Mouse (Mus musculus): ENCODE measurements around the gene Gabrb3. TPM values are rescaled to one million over a fixed set of nuclear protein-coding genes. Genes with fewer than 3 reads are reported as not detected.
A peak's percentile ranks its signal among the peaks of the same experiment; 100 is the strongest.

Gabrb3 gene
- polyA plus RNA-seq, 1 experiment from 2014 or later = 1.3 TPM

GRCm38 (mm10) chr7:57635026-57635425, 215.5 kb downstream of the Gabrb3 start:
- WGBS = 62% methylated on average over 4 of the region's 4 CpGs
- ATAC-seq (ENCODE audit: extremely low read depth, insufficient number of reproducible peaks, low FRiP score, low TSS enrichment) = no peak
- no peak overlapping the region for H3K27ac ChIP-seq (replicated peaks)

GRCm38 (mm10) chr7:57635687-57636086, 216.2 kb downstream of the Gabrb3 start:
- H3K27ac ChIP-seq (replicated peaks) = no peak overlapping the region
- no peak overlapping the region for H3K4me2 ChIP-seq
- 49% methylated on average over 4 of the region's 4 CpGs for WGBS
- no peak overlapping the region for H3K9ac ChIP-seq
- no peaks in the 10 kb centered on the region for H3K4me1 ChIP-seq
- no peaks in the 10 kb centered on the region for H3K9me3 ChIP-seq
- H3K4me3 ChIP-seq = no peak overlapping the region
- ATAC-seq (ENCODE audit: extremely low read depth, insufficient number of reproducible peaks, low FRiP score, low TSS enrichment) = no peak
- no peaks in the 10 kb centered on the region for H3K27me3 ChIP-seq (replicated peaks)
- no peaks in the 10 kb centered on the region for H3K36me3 ChIP-seq

More at GRCm38 (mm10) chr7:57635026-57635425, 215.5 kb downstream of the Gabrb3 start:
- no peaks in the 10 kb centered on the region for H3K36me3 ChIP-seq
- no peak overlapping the region for H3K4me2 ChIP-seq
- H3K9me3 ChIP-seq = no peaks in the 10 kb centered on the region
- no peak overlapping the region for H3K9ac ChIP-seq
- no peaks in the 10 kb centered on the region for H3K27me3 ChIP-seq (replicated peaks)
- no peaks in the 10 kb centered on the region for H3K4me1 ChIP-seq
- no peak overlapping the region for H3K4me3 ChIP-seq

- no peak overlapping the region for H3K4me2 ChIP-seq
- 50% methylated on average over 1 of the region's 1 CpGs for WGBS
- no peaks in the 10 kb centered on the region for H3K4me1 ChIP-seq
- no peak for ATAC-seq (ENCODE audit: extremely low read depth, insufficient number of reproducible peaks, low FRiP score, low TSS enrichment)
- no peak overlapping the region for H3K4me3 ChIP-seq
- H3K27ac ChIP-seq (replicated peaks) = no peak overlapping the region
- no peaks in the 10 kb centered on the region for H3K27me3 ChIP-seq (replicated peaks)
- no peaks in the 10 kb centered on the region for H3K9me3 ChIP-seq
- no peaks in the 10 kb centered on the region for H3K36me3 ChIP-seq
- no peak overlapping the region for H3K9ac ChIP-seq
These were observed 221.3 kb downstream of the Gabrb3 start for GRCm38 (mm10) chr7:57640796-57641195.

- H3K4me3 ChIP-seq = no peak overlapping the region
- WGBS = 76% methylated on average over 2 of the region's 2 CpGs
- H3K36me3 ChIP-seq = no peaks in the 10 kb centered on the region
- no peaks in the 10 kb centered on the region for H3K9me3 ChIP-seq
- H3K27ac ChIP-seq (replicated peaks) = no peak overlapping the region
- H3K27me3 ChIP-seq (replicated peaks) = no peaks in the 10 kb centered on the region
- no peak overlapping the region for H3K9ac ChIP-seq
- no peaks in the 10 kb centered on the region for H3K4me1 ChIP-seq
- no peak for ATAC-seq (ENCODE audit: extremely low read depth, insufficient number of reproducible peaks, low FRiP score, low TSS enrichment)
- no peak overlapping the region for H3K4me2 ChIP-seq
These were observed 227.9 kb downstream of the Gabrb3 start for GRCm38 (mm10) chr7:57647345-57647744.

GRCm38 (mm10) chr7:57648136-57648755, 228.8 kb downstream of the Gabrb3 start:
- ATAC-seq (ENCODE audit: extremely low read depth, insufficient number of reproducible peaks, low FRiP score, low TSS enrichment) = no peak
- Histone ChIP-seq H3K36me3 (no peaks in the 10 kb centered on the region), H3K4me2 (no peak overlapping the region), H3K4me3 (no peak overlapping the region), H3K27me3 (replicated peaks) (no peaks in the 10 kb centered on the region), H3K4me1 (no peaks in the 10 kb centered on the region), H3K9me3 (no peaks in the 10 kb centered on the region), H3K9ac (no peak overlapping the region), H3K27ac (replicated peaks) (no peak overlapping the region)
- WGBS = 82% methylated on average over 4 of the region's 4 CpGs

- WGBS = 71% methylated on average over 6 of the region's 6 CpGs
- Histone ChIP-seq H3K36me3 (no peaks in the 10 kb centered on the region), H3K27me3 (replicated peaks) (no peaks in the 10 kb centered on the region), H3K4me3 (no peak overlapping the region), H3K9ac (no peak overlapping the region), H3K4me2 (no peak overlapping the region), H3K9me3 (no peaks in the 10 kb centered on the region), H3K4me1 (no peaks in the 10 kb centered on the region), H3K27ac (replicated peaks) (no peak overlapping the region)
- ATAC-seq (ENCODE audit: extremely low read depth, insufficient number of reproducible peaks, low FRiP score, low TSS enrichment) = no peak
These were observed 257.9 kb downstream of the Gabrb3 start for GRCm38 (mm10) chr7:57677352-57677751.

- WGBS = 59% methylated on average over 4 of the region's 4 CpGs
- Histone ChIP-seq H3K4me1 (no peaks in the 10 kb centered on the region), H3K27ac (replicated peaks) (no peak overlapping the region), H3K9ac (no peak overlapping the region), H3K36me3 (no peaks in the 10 kb centered on the region), H3K4me3 (no peak overlapping the region), H3K4me2 (no peak overlapping the region), H3K9me3 (no peaks in the 10 kb centered on the region), H3K27me3 (replicated peaks) (no peaks in the 10 kb centered on the region)
- ATAC-seq (ENCODE audit: extremely low read depth, insufficient number of reproducible peaks, low FRiP score, low TSS enrichment) = no peak
These were observed 270.3 kb downstream of the Gabrb3 start for GRCm38 (mm10) chr7:57689836-57690235.

GRCm38 (mm10) chr7:57700370-57700769, 280.9 kb downstream of the Gabrb3 start:
- H3K4me2 ChIP-seq = peak overlapping the region; percentile 16; the same call in 1 of the 2 replicates
- WGBS = 49% methylated on average over 7 of the region's 7 CpGs
- peak; percentile 45; the same call in 1 of the 2 replicates for ATAC-seq (ENCODE audit: extremely low read depth, insufficient number of reproducible peaks, low FRiP score, low TSS enrichment)
- H3K9ac ChIP-seq = no peak overlapping the region
- peak overlapping the region; percentile 90 for H3K27ac ChIP-seq (replicated peaks)
- H3K27me3 ChIP-seq (replicated peaks) = no peaks in the 10 kb centered on the region
- H3K4me3 ChIP-seq = no peak overlapping the region
- no peaks in the 10 kb centered on the region for H3K36me3 ChIP-seq
- no peaks in the 10 kb centered on the region for H3K9me3 ChIP-seq
- H3K4me1 ChIP-seq = peaks cover 25% of the 10 kb centered on the region

- H3K4me1 ChIP-seq = peaks cover 25% of the 10 kb centered on the region
- H3K9ac ChIP-seq = no peak overlapping the region
- peak overlapping the region; percentile 16; the same call in 1 of the 2 replicates for H3K4me2 ChIP-seq
- H3K27ac ChIP-seq (replicated peaks) = peak overlapping the region; percentile 90
- no peaks in the 10 kb centered on the region for H3K27me3 ChIP-seq (replicated peaks)
- ATAC-seq (ENCODE audit: extremely low read depth, insufficient number of reproducible peaks, low FRiP score, low TSS enrichment) = no peak
- no peak overlapping the region for H3K4me3 ChIP-seq
- H3K36me3 ChIP-seq = no peaks in the 10 kb centered on the region
- H3K9me3 ChIP-seq = no peaks in the 10 kb centered on the region
These were observed 281.6 kb downstream of the Gabrb3 start for GRCm38 (mm10) chr7:57701046-57701445.

- Histone ChIP-seq H3K4me2 (no peak overlapping the region), H3K4me1 (peaks cover 39% of the 10 kb centered on the region), H3K4me3 (no peak overlapping the region), H3K27ac (replicated peaks) (peak overlapping the region; percentile 42; the same call in 1 of the 2 replicates), H3K27me3 (replicated peaks) (no peaks in the 10 kb centered on the region), H3K9ac (no peak overlapping the region), H3K9me3 (no peaks in the 10 kb centered on the region), H3K36me3 (no peaks in the 10 kb centered on the region)
- WGBS = 49% methylated on average over 1 of the region's 1 CpGs
- ATAC-seq (ENCODE audit: extremely low read depth, insufficient number of reproducible peaks, low FRiP score, low TSS enrichment) = no peak
These were observed 284.1 kb downstream of the Gabrb3 start for GRCm38 (mm10) chr7:57703580-57703979.

- Histone ChIP-seq H3K4me3 (no peak overlapping the region), H3K9me3 (no peaks in the 10 kb centered on the region), H3K27ac (replicated peaks) (no peak overlapping the region), H3K27me3 (replicated peaks) (no peaks in the 10 kb centered on the region), H3K36me3 (no peaks in the 10 kb centered on the region), H3K4me1 (peaks cover 23% of the 10 kb centered on the region), H3K4me2 (no peak overlapping the region), H3K9ac (no peak overlapping the region)
- ATAC-seq (ENCODE audit: extremely low read depth, insufficient number of reproducible peaks, low FRiP score, low TSS enrichment) = no peak
- WGBS = 92% methylated on average over 6 of the region's 6 CpGs
These were observed 286.6 kb downstream of the Gabrb3 start for GRCm38 (mm10) chr7:57706092-57706491.

All from heart, embryonic 13.5 days (tissue).